Mouse (Mus musculus) hindbrain, embryonic 10.5 days (tissue): ENCODE measurements around the gene Dgat2. TPM values are rescaled to one million over a fixed set of nuclear protein-coding genes. Genes with fewer than 3 reads are reported as not detected.

ENCODE experiments used
- DNase-seq: peaks from one replicate; pipeline ENCODE4 v3.0.0-alpha.2; 2017; ENCODE audit warnings: low spot score
- H3K27ac ChIP-seq: fragments of 300-500 bp; sonication (generic); 2 replicates; pipeline ENCODE4 v1.5.1; 2016; ENCODE audit warnings: mild to moderate bottlenecking, moderate library complexity
- H3K27me3 ChIP-seq: fragments of 300-500 bp; sonication (generic); 2 replicates; pipeline ENCODE4 v1.6.1; 2016; ENCODE audit warnings: mild to moderate bottlenecking; ENCODE audit not compliant: poor library complexity, insufficient read depth, severe bottlenecking
- H3K36me3 ChIP-seq: fragments of 300-500 bp; sonication (generic); 2 replicates; pipeline ENCODE4 v1.6.1; 2016; ENCODE audit warnings: mild to moderate bottlenecking, moderate library complexity
- H3K4me1 ChIP-seq: fragments of 300-500 bp; sonication (generic); replicated peaks from 2 replicates; pipeline ENCODE4 v1.6.1; 2016; ENCODE audit warnings: mild to moderate bottlenecking
- H3K4me3 ChIP-seq: fragments of 300-500 bp; sonication (generic); 2 replicates; pipeline ENCODE4 v1.5.1; 2016; ENCODE audit warnings: mild to moderate bottlenecking, moderate library complexity
- H3K9me3 ChIP-seq: fragments of 300-500 bp; sonication (generic); 2 replicates; pipeline ENCODE4 v1.6.1; 2016; ENCODE audit warnings: mild to moderate bottlenecking, moderate library complexity
- WGBS: fragments of 180-500 bp; shearing (Covaris S2); methylation state at CpG from one replicate; pipeline ENCODE4 v1.1.7; 2016; 5-methylcytosine and 5-hydroxymethylcytosine counted together
- polyA plus RNA-seq: library from polyadenylated mRNA; unstranded; fragments of >200 nt; fragmentation: Nextera tagmentation; extraction: Ambion mirVana; gene quantifications from 2 replicates; pipeline ENCODE4 v1.2.1, GENCODE M21; 2016

Gene Dgat2
- polyA plus RNA-seq, 1 experiment from 2014 or later = 13.1 TPM

- WGBS = 77% methylated on average over 2 of the region's 2 CpGs
- H3K27me3 ChIP-seq = no peaks in the 10 kb centered on the region
- no peaks in the 10 kb centered on the region for H3K9me3 ChIP-seq
- H3K36me3 ChIP-seq = no peaks in the 10 kb centered on the region
- DNase-seq = no peak
- H3K4me3 ChIP-seq = no peak overlapping the region
- peaks cover 19% of the 10 kb centered on the region for H3K4me1 ChIP-seq
- H3K27ac ChIP-seq = no peak overlapping the region
These were observed 31.2 kb upstream of the Dgat2 start for GRCm38 (mm10) chr7:99213686-99214085.

- no peak for DNase-seq
- Histone ChIP-seq H3K27ac (no peak overlapping the region), H3K27me3 (no peaks in the 10 kb centered on the region), H3K9me3 (no peaks in the 10 kb centered on the region), H3K4me3 (no peak overlapping the region), H3K4me1 (peaks cover 19% of the 10 kb centered on the region), H3K36me3 (no peaks in the 10 kb centered on the region)
- 81% methylated on average over 1 of the region's 1 CpGs for WGBS
These were observed 30.5 kb upstream of the Dgat2 start for GRCm38 (mm10) chr7:99213056-99213455.

GRCm38 (mm10) chr7:99208704-99209103 is 26.2 kb upstream of the Dgat2 start:
- no peak overlapping the region for H3K4me3 ChIP-seq
- H3K27me3 ChIP-seq = no peaks in the 10 kb centered on the region
- no peak for DNase-seq
- no peak overlapping the region for H3K27ac ChIP-seq
- no peaks in the 10 kb centered on the region for H3K36me3 ChIP-seq
- no peaks in the 10 kb centered on the region for H3K9me3 ChIP-seq
- WGBS = 93% methylated on average over 4 of the region's 4 CpGs
- H3K4me1 ChIP-seq = no peaks in the 10 kb centered on the region

GRCm38 (mm10) chr7:99206364-99206763 is 23.8 kb upstream of the Dgat2 start:
- H3K27ac ChIP-seq = no peak overlapping the region
- H3K4me3 ChIP-seq = no peak overlapping the region
- H3K36me3 ChIP-seq = no peaks in the 10 kb centered on the region
- DNase-seq = no peak
- no peaks in the 10 kb centered on the region for H3K27me3 ChIP-seq
- 84% methylated on average over 7 of the region's 7 CpGs for WGBS
- H3K4me1 ChIP-seq = no peaks in the 10 kb centered on the region
- H3K9me3 ChIP-seq = no peaks in the 10 kb centered on the region

- Histone ChIP-seq H3K36me3 (no peaks in the 10 kb centered on the region), H3K27me3 (no peaks in the 10 kb centered on the region), H3K27ac (no peak overlapping the region), H3K4me3 (no peak overlapping the region), H3K9me3 (no peaks in the 10 kb centered on the region), H3K4me1 (0 out of 2 replicates have a peak, but pooled peaks cover 16% of the 10 kb centered on the region)
- DNase-seq = no peak
- WGBS = 88% methylated on average over 7 of the region's 7 CpGs
These were observed 19.6 kb upstream of the Dgat2 start for GRCm38 (mm10) chr7:99202163-99202562.

- WGBS = 45% methylated on average over 4 of the region's 4 CpGs
- Histone ChIP-seq H3K4me1 (0 out of 2 replicates have a peak, but pooled peaks cover 16% of the 10 kb centered on the region), H3K9me3 (no peaks in the 10 kb centered on the region), H3K27me3 (no peaks in the 10 kb centered on the region), H3K27ac (no peak overlapping the region), H3K36me3 (no peaks in the 10 kb centered on the region), H3K4me3 (no peak overlapping the region)
- DNase-seq = no peak
These were observed 17.8 kb upstream of the Dgat2 start for GRCm38 (mm10) chr7:99200290-99200689.

- H3K4me3 ChIP-seq = no peak overlapping the region
- no peaks in the 10 kb centered on the region for H3K36me3 ChIP-seq
- 0 out of 2 replicates have a peak, but pooled peaks cover 16% of the 10 kb centered on the region for H3K4me1 ChIP-seq
- H3K9me3 ChIP-seq = no peaks in the 10 kb centered on the region
- WGBS = 88% methylated on average over 9 of the region's 9 CpGs
- H3K27ac ChIP-seq = peak overlapping the region; percentile 16; the same call in 1 of the 2 replicates
- no peaks in the 10 kb centered on the region for H3K27me3 ChIP-seq
- no peak for DNase-seq
These were observed 17.1 kb upstream of the Dgat2 start for GRCm38 (mm10) chr7:99199451-99200175.

GRCm38 (mm10) chr7:99198811-99199210 is 16.3 kb upstream of the Dgat2 start:
- WGBS = 86% methylated on average over 2 of the region's 2 CpGs
- H3K36me3 ChIP-seq = no peaks in the 10 kb centered on the region
- DNase-seq = no peak

GRCm38 (mm10) chr7:99194511-99194910 is 12.0 kb upstream of the Dgat2 start:
- no peak for DNase-seq
- Histone ChIP-seq H3K9me3 (no peaks in the 10 kb centered on the region), H3K27ac (no peak overlapping the region), H3K27me3 (no peaks in the 10 kb centered on the region), H3K4me1 (0 out of 2 replicates have a peak, but pooled peaks cover 11% of the 10 kb centered on the region), H3K36me3 (no peaks in the 10 kb centered on the region), H3K4me3 (no peak overlapping the region)
- 73% methylated on average over 2 of the region's 2 CpGs for WGBS

More at GRCm38 (mm10) chr7:99198811-99199210, 16.3 kb upstream of the Dgat2 start:
- Histone ChIP-seq H3K27me3 (no peaks in the 10 kb centered on the region), H3K4me1 (0 out of 2 replicates have a peak, but pooled peaks cover 16% of the 10 kb centered on the region), H3K9me3 (no peaks in the 10 kb centered on the region), H3K4me3 (no peak overlapping the region), H3K27ac (no peak overlapping the region)

- H3K27ac ChIP-seq = no peak overlapping the region
- no peaks in the 10 kb centered on the region for H3K9me3 ChIP-seq
- 87% methylated on average over 4 of the region's 4 CpGs for WGBS
These were observed 11.4 kb upstream of the Dgat2 start for GRCm38 (mm10) chr7:99193926-99194325.

GRCm38 (mm10) chr7:99191411-99191810 is 8.9 kb upstream of the Dgat2 start:
- Histone ChIP-seq H3K4me1 (0 out of 2 replicates have a peak, but pooled peaks cover 2% of the 10 kb centered on the region), H3K4me3 (no peak overlapping the region), H3K36me3 (no peaks in the 10 kb centered on the region), H3K27me3 (no peaks in the 10 kb centered on the region), H3K9me3 (no peaks in the 10 kb centered on the region), H3K27ac (no peak overlapping the region)
- no peak for DNase-seq

More at GRCm38 (mm10) chr7:99193926-99194325, 11.4 kb upstream of the Dgat2 start:
- Histone ChIP-seq H3K36me3 (no peaks in the 10 kb centered on the region), H3K4me1 (0 out of 2 replicates have a peak, but pooled peaks cover 7% of the 10 kb centered on the region), H3K27me3 (no peaks in the 10 kb centered on the region), H3K4me3 (no peak overlapping the region)
- no peak for DNase-seq

GRCm38 (mm10) chr7:99189885-99190284 is 7.4 kb upstream of the Dgat2 start:
- no peak for DNase-seq
- no peak overlapping the region for H3K4me3 ChIP-seq
- WGBS = 83% methylated on average over 5 of the region's 5 CpGs

GRCm38 (mm10) chr7:99188630-99189029 is 6.1 kb upstream of the Dgat2 start:
- no peak for DNase-seq
- Histone ChIP-seq H3K4me1 (peaks cover 5% of the 10 kb centered on the region; the same call in 1 of the 2 replicates), H3K36me3 (no peaks in the 10 kb centered on the region), H3K4me3 (no peak overlapping the region), H3K27me3 (peaks cover 11% of the 10 kb centered on the region), H3K27ac (no peak overlapping the region), H3K9me3 (no peaks in the 10 kb centered on the region)
- 83% methylated on average over 6 of the region's 6 CpGs for WGBS

More at GRCm38 (mm10) chr7:99189885-99190284, 7.4 kb upstream of the Dgat2 start:
- H3K9me3 ChIP-seq = no peaks in the 10 kb centered on the region
- 0 out of 2 replicates have a peak, but pooled peaks cover 3% of the 10 kb centered on the region for H3K27me3 ChIP-seq
- H3K4me1 ChIP-seq = 0 out of 2 replicates have a peak, but pooled peaks cover 2% of the 10 kb centered on the region
- H3K27ac ChIP-seq = no peak overlapping the region
- no peaks in the 10 kb centered on the region for H3K36me3 ChIP-seq
